Mouse (Mus musculus): ENCODE results near the gene Tmem150b. TPM values are rescaled to one million over a fixed set of nuclear protein-coding genes. Genes with fewer than 3 reads are reported as not detected.

The Tmem150b gene
- total and polyA plus RNA-seq, 3 experiments, result 0.16 TPM; not detected in 2

DNA sequence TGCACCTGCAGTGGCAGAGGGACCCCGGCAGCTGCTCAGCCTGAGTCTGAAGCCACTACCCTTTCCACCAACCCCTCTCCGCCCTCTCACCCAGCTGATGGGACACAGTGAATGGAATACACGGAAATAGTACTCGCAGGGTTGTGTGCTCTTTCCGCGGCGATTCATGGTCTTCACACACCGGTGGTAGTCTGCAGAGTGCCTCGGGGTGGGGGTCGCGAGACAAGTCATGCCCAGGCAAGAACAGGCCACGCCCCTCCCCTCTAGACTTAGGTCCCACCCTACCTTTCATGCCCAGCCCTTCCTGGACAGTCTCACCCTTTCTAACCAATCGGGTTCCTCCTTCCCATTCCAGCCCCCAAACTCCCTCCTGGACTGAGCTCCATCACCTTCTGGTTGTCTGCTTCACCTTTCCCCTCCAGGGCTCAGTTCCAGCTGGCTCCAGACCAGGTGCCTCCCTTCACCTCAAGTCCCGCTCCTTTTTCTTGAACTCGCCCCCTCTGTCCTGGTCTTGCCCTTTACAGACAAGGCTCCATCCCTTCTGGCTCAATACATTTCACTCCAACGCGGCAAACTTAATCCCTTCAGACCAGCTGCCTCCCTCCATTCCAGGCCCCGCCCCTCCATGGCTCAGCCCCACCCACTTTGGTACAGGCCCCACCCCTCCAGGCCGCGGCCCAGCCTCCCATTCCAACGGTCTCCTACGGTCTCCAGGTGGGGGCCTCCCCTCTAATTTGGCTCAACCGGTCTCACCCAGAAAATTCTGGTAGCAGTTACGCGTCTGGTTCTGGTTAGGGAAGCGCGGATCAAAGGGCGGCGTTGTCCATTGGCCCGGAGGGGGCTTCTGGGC is 27.1 kb upstream of the Tmem150b start:
- H3K27ac ChIP-seq, result no peak overlapping the region
- WGBS, result 4% methylated on average over 30 of the region's 30 CpGs
- TF ChIP-seq CTCF (IDR thresholded peaks at IDR 0.05) (no peak), EP300 (IDR thresholded peaks at IDR 0.05; ENCODE audit: insufficient read depth, low read depth, low read length) (no peak), POLR2A (IDR thresholded peaks at IDR 0.05; ENCODE audit: insufficient read depth, low read depth, low read length) (no peak)
- DNase-seq, result no peak
- no peaks in the 10 kb centered on the region for H3K79me2 ChIP-seq (replicated peaks; ENCODE audit: control insufficient read depth, insufficient read depth, low read length)
- H3K4me1 ChIP-seq (ENCODE audit: control insufficient read depth, insufficient read depth, low read length), result no peaks in the 10 kb centered on the region
- no peaks in the 10 kb centered on the region for H3K27me3 ChIP-seq (ENCODE audit: control insufficient read depth, insufficient read depth, low read length)
- H3K36me3 ChIP-seq (ENCODE audit: control insufficient read depth, insufficient read depth, low read length), result no peaks in the 10 kb centered on the region
- H3K9ac ChIP-seq (ENCODE audit: low read depth, low read length), result no peak overlapping the region
- no peak overlapping the region for H3K4me3 ChIP-seq
- intact Hi-C loops (cut with DNase I), result no loop called here

DNA sequence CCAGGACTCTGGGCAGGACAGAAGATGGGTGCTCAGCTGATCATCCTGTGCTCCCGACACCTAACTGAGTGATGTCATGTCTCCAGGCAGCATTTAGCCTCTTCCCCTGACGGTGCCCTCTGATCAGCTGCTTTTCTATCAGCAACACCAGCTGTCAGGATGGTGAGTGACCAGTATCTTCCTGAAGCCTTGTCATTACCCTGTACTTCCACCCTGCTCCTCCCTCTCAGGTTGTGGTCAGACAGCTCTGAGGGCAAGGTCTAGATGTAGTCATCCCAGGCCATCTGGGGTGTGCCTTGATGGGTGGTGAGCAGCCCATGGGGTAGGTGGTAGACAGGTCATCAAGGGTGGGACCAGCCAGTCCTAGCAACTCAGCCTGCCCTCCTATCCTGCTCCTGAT is 24.1 kb upstream of the Tmem150b start:
- 84% methylated on average over 2 of the region's 2 CpGs for WGBS
- Histone ChIP-seq H3K4me3 (no peak overlapping the region), H3K9ac (ENCODE audit: low read depth, low read length) (no peak overlapping the region), H3K4me1 (ENCODE audit: control insufficient read depth, insufficient read depth, low read length) (no peaks in the 10 kb centered on the region), H3K27ac (no peak overlapping the region), H3K36me3 (ENCODE audit: control insufficient read depth, insufficient read depth, low read length) (no peaks in the 10 kb centered on the region), H3K27me3 (ENCODE audit: control insufficient read depth, insufficient read depth, low read length) (no peaks in the 10 kb centered on the region), H3K79me2 (replicated peaks; ENCODE audit: control insufficient read depth, insufficient read depth, low read length) (no peaks in the 10 kb centered on the region)
- intact Hi-C loops (cut with DNase I), result no loop called here
- DNase-seq, result no peak
- TF ChIP-seq POLR2A (IDR thresholded peaks at IDR 0.05; ENCODE audit: insufficient read depth, low read depth, low read length), result no peak
- TF ChIP-seq EP300 (IDR thresholded peaks at IDR 0.05; ENCODE audit: insufficient read depth, low read depth, low read length), result no peak
- no peak for TF ChIP-seq CTCF (IDR thresholded peaks at IDR 0.05)

- Histone ChIP-seq H3K4me3 (no peak overlapping the region), H3K27ac (no peak overlapping the region), H3K79me2 (replicated peaks; ENCODE audit: control insufficient read depth, insufficient read depth, low read length) (no peaks in the 10 kb centered on the region), H3K36me3 (ENCODE audit: control insufficient read depth, insufficient read depth, low read length) (no peaks in the 10 kb centered on the region), H3K27me3 (ENCODE audit: control insufficient read depth, insufficient read depth, low read length) (no peaks in the 10 kb centered on the region), H3K9ac (ENCODE audit: low read depth, low read length) (no peak overlapping the region), H3K4me1 (ENCODE audit: control insufficient read depth, insufficient read depth, low read length) (no peaks in the 10 kb centered on the region)
- intact Hi-C loops (cut with DNase I), result no loop called here
- TF ChIP-seq EP300 (IDR thresholded peaks at IDR 0.05; ENCODE audit: insufficient read depth, low read depth, low read length) (no peak), POLR2A (IDR thresholded peaks at IDR 0.05; ENCODE audit: insufficient read depth, low read depth, low read length) (no peak), CTCF (IDR thresholded peaks at IDR 0.05) (no peak)
- 69% methylated on average over 4 of the region's 4 CpGs for WGBS
- DNase-seq, result no peak
These were observed 23.3 kb upstream of the Tmem150b start for GRCm38 (mm10) chr7:4748321-4748720.

- TF ChIP-seq CTCF (IDR thresholded peaks at IDR 0.05) (no peak), POLR2A (IDR thresholded peaks at IDR 0.05; ENCODE audit: insufficient read depth, low read depth, low read length) (no peak), EP300 (IDR thresholded peaks at IDR 0.05; ENCODE audit: insufficient read depth, low read depth, low read length) (no peak)
- H3K9ac ChIP-seq (ENCODE audit: low read depth, low read length), result no peak overlapping the region
- intact Hi-C loops (cut with DNase I), result no loop called here
- H3K36me3 ChIP-seq (ENCODE audit: control insufficient read depth, insufficient read depth, low read length), result no peaks in the 10 kb centered on the region
- WGBS, result 67% methylated on average over 9 of the region's 9 CpGs
- no peak overlapping the region for H3K4me3 ChIP-seq
- no peaks in the 10 kb centered on the region for H3K4me1 ChIP-seq (ENCODE audit: control insufficient read depth, insufficient read depth, low read length)
- DNase-seq, result no peak
- H3K79me2 ChIP-seq (replicated peaks; ENCODE audit: control insufficient read depth, insufficient read depth, low read length), result no peaks in the 10 kb centered on the region
- H3K27ac ChIP-seq, result no peak overlapping the region
- H3K27me3 ChIP-seq (ENCODE audit: control insufficient read depth, insufficient read depth, low read length), result no peaks in the 10 kb centered on the region
These were observed 22.3 kb upstream of the Tmem150b start for GRCm38 (mm10) chr7:4747156-4747899.

DNA sequence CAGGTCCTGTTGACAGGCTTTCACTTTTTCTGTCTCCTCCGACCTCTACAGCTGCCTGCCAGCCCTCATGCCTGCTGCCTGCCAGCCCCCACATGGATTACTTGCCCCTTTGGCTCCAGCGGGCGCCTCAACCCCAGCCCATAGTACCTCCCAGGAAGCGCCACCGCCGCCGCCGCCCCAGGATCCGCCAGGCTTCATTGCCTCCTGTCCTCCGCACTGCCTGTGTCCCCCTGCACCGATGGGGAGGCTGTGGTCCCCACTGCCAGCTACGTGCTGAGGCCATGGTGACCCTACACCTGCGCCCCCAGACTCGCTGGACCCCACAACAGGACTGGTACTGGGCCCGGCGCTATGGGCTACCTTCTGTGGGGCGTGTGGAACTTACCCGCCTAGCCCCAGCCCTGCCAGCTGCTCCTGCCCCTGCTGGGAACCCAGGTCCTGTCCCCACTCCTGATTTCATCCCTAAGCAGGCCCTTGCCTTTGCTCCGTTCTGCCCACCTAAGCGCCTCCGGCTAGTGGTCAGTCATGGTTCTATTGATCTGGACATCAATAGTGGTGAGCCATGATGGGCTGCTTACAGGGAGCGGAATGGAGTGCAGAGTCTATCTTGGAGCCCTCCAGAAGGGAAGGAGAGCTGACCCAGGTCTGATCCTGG is 21.4 kb upstream of the Tmem150b start:
- WGBS, result 91% methylated on average over 22 of the region's 22 CpGs
- TF ChIP-seq EP300 (IDR thresholded peaks at IDR 0.05; ENCODE audit: insufficient read depth, low read depth, low read length) (no peak), POLR2A (IDR thresholded peaks at IDR 0.05; ENCODE audit: insufficient read depth, low read depth, low read length) (no peak)
- Histone ChIP-seq H3K4me1 (ENCODE audit: control insufficient read depth, insufficient read depth, low read length) (no peaks in the 10 kb centered on the region; the same call in 1 of the 2 replicates), H3K4me3 (no peak overlapping the region), H3K27ac (no peak overlapping the region), H3K36me3 (ENCODE audit: control insufficient read depth, insufficient read depth, low read length) (no peaks in the 10 kb centered on the region), H3K27me3 (ENCODE audit: control insufficient read depth, insufficient read depth, low read length) (no peaks in the 10 kb centered on the region), H3K79me2 (replicated peaks; ENCODE audit: control insufficient read depth, insufficient read depth, low read length) (no peaks in the 10 kb centered on the region), H3K9ac (ENCODE audit: low read depth, low read length) (no peak overlapping the region)
- no peak for DNase-seq
- intact Hi-C loops (cut with DNase I), result no loop called here

Measured in heart, adult 2 months (tissue).